Mouse (Mus musculus) limb, embryonic 12.5 days (tissue): ENCODE results near the gene Xlr3a. TPM values are rescaled to one million over a fixed set of nuclear protein-coding genes. Genes with fewer than 3 reads are reported as not detected.
"Not testable (repeated sequence)": the region's sequence is repeated elsewhere in the genome, so short reads cannot be mapped to it uniquely, and the experiment has no call there.

Source experiments
- ATAC-seq: fragments of 200-750 bp; cut with Nextera tagmentation; 2 replicates; pipeline ENCODE4 v1.8.0; 2017; ENCODE audit warnings: low read depth, moderate TSS enrichment; ENCODE audit not compliant: insufficient number of reproducible peaks, insufficient read depth, low FRiP score, low TSS enrichment
- H3K27ac ChIP-seq: fragments of 300-500 bp; sonication (generic); 2 replicates; pipeline ENCODE4 v1.5.1; 2016; ENCODE audit warnings: mild to moderate bottlenecking, moderate library complexity
- H3K27me3 ChIP-seq: fragments of 300-500 bp; sonication (generic); 2 replicates; pipeline ENCODE4 v1.6.1; 2016; ENCODE audit warnings: mild to moderate bottlenecking, moderate library complexity
- H3K36me3 ChIP-seq: fragments of 300-500 bp; sonication (generic); 2 replicates; pipeline ENCODE4 v1.6.1; 2016; ENCODE audit warnings: mild to moderate bottlenecking, moderate library complexity
- H3K4me1 ChIP-seq: fragments of 300-500 bp; sonication (generic); replicated peaks from 2 replicates; pipeline ENCODE4 v1.6.1; 2016
- H3K4me2 ChIP-seq: fragments of 300-500 bp; sonication (generic); 2 replicates; pipeline ENCODE4 v1.6.1; 2016; ENCODE audit warnings: mild to moderate bottlenecking, moderate library complexity
- H3K4me3 ChIP-seq: fragments of 300-500 bp; sonication (generic); replicated peaks from 2 replicates; pipeline ENCODE4 v1.5.1; 2016; ENCODE audit warnings: mild to moderate bottlenecking
- H3K9ac ChIP-seq: fragments of 300-500 bp; sonication (generic); replicated peaks from 2 replicates; pipeline ENCODE4 v1.6.1; 2016; ENCODE audit warnings: mild to moderate bottlenecking, moderate library complexity
- H3K9me3 ChIP-seq: fragments of 300-500 bp; sonication (generic); 2 replicates; pipeline ENCODE4 v1.6.1; 2016; ENCODE audit warnings: mild to moderate bottlenecking, moderate library complexity
- WGBS: fragments of 180-500 bp; shearing (Covaris S2); methylation state at CpG from one replicate; pipeline ENCODE4 v1.1.7; 2016; 5-methylcytosine and 5-hydroxymethylcytosine counted together
- polyA plus RNA-seq: library from polyadenylated mRNA; unstranded; fragments of >200 nt; fragmentation: Nextera tagmentation; extraction: Ambion mirVana; gene quantifications from 2 replicates; pipeline ENCODE4 v1.2.1, GENCODE M21; 2016

Gene Xlr3a
- 3.8 and 5.0 TPM in 2 replicates for polyA plus RNA-seq

DNA sequence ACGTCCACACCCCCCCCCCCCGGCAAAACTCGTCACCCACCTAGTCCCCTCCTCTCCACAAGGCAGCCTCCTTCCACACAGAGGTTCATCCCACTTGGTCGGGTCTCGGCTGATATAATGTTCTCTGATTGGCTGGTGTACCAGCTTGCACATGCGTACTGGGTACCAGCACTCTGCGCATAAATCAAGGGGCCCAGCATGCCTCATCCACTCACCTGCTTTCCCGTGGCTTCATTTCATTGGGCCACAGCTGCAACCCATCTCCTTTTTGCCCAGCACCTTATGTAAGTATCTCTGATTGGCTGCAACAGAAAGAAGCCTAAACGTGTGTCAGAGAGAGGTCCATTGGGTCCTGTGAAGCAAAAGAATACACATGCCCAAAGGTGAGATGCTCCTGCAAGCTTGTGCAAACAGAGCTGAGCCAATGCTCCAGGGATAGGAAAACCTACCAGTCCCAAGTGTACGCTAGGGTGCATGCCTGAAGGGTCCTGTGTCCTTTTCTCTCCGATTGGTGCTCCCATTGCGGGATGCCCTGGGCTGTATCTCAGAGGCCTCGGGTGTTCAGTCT lies at the start of gene Xlr3a:
Gene Xlr3a, minus strand, starts transcription at position 155 of the 568 bp plus-strand sequence.
- not testable (repeated sequence) for H3K9ac ChIP-seq, H3K36me3 ChIP-seq, H3K4me2 ChIP-seq, H3K4me1 ChIP-seq, H3K27me3 ChIP-seq, ATAC-seq, H3K4me3 ChIP-seq, H3K9me3 ChIP-seq, H3K27ac ChIP-seq
- WGBS = 81% methylated on average over 13 of the region's 13 CpGs

DNA sequence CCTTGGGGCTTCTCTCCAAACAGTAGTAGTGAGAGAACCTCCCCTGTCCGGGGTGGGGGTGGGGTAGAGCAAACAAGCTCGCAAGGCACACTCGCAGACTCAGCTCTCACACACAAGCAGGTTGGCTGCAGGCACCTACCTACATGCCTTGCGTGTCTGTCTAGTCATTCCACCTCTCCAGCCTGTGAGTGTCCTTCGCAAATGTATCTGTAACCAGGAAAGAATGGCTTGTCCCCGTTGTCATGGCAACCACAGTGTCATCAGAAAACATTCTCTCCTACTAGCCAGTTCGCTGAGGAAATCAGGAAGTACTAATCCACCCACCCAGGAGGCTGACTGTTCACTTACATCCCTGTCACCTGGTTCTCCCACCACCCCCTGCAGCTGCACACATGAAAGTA lies 46.3 kb upstream of the Xlr3a start:
- not testable (repeated sequence) for H3K9ac ChIP-seq, H3K4me2 ChIP-seq, H3K9me3 ChIP-seq, H3K4me3 ChIP-seq, H3K4me1 ChIP-seq, H3K36me3 ChIP-seq, H3K27ac ChIP-seq, H3K27me3 ChIP-seq, ATAC-seq
- WGBS = no CpG with 5 or more reads among the region's 7 CpGs

DNA sequence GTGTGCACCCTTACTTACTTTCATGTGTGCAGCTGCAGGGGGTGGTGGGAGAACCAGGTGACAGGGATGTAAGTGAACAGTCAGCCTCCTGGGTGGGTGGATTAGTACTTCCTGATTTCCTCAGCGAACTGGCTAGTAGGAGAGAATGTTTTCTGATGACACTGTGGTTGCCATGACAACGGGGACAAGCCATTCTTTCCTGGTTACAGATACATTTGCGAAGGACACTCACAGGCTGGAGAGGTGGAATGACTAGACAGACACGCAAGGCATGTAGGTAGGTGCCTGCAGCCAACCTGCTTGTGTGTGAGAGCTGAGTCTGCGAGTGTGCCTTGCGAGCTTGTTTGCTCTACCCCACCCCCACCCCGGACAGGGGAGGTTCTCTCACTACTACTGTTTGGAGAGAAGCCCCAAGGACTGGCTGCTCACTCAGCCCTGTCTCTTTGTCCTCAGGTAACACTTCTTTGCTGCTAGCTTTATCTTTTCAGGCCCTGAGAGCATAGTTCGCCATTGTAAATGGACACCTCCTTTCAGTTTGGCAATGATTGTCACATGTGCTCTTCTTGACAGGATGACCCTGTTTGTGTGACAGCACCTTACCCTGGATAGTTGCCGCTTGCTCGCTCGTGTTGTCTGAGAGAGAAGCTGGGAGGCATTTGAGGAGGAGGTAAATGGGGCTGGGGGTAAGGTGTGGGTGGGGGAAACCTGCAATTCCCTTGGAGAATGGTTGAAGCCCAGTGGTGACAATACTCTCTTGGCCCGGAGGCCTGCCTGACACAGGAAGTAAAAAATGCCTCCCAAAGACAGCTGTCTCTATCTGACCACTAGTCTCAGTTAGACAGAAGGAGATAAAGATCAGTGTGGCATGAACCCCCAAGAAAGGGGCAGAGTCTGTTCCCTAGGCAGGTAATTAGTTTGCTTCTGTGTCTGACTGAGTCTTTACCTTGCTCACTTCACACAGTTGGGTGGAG lies 26.2 kb upstream of the Xlr3a start:
- not testable (repeated sequence) for H3K4me2 ChIP-seq, H3K27ac ChIP-seq, H3K4me1 ChIP-seq, H3K9ac ChIP-seq, H3K9me3 ChIP-seq, H3K4me3 ChIP-seq, H3K27me3 ChIP-seq, ATAC-seq, H3K36me3 ChIP-seq
- no CpG with 5 or more reads among the region's 12 CpGs for WGBS

- not testable (repeated sequence) for H3K9ac ChIP-seq, H3K27me3 ChIP-seq, H3K4me1 ChIP-seq, H3K27ac ChIP-seq, ATAC-seq, H3K4me2 ChIP-seq, H3K36me3 ChIP-seq, H3K9me3 ChIP-seq, H3K4me3 ChIP-seq
- WGBS = no CpG with 5 or more reads among the region's 7 CpGs
Observed at GRCm38 (mm10) chrX:73116747-73117146, 19.9 kb upstream of the Xlr3a start, which contains the start of gene Gm14685. Gm14685 (plus strand) TSS chrX:73117047.

DNA sequence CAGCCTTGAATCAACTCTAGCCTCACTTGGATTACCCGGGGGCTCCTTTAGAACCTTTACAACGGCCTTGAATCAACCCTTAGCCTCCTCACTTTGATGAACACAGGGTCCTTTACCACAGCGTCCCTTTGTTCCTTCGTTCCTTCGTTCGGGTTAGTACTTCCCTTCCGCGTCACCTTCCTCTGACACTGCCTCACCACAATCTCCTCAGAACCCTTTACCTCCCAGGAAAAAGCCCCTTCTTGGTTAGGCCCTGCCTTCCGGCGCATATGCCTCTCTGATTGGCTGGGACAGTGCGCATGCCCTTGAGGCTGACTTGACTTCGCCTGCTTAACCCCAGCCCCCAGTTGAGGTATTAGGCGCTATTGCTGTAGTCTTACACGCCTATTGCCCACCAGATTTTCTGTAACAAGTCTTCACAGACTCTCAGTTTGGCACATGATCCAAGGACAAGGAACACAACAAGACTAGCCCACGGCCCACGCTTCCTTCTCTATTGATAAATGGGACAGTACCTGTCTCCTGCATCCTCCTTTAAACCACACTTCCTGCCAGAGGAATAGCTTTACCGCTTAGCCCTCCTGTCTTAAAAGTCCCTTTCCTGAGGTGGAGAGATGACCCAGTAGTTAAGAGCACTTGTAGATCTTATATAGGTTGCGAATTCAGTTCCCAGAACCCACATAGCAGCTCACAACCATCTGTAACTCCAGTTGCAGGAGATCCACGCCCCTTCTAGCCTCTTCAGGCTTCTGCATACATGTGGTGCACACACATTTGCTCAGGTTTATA lies 14.4 kb downstream of the Xlr3a start, which contains the start of gene Xlr4a:
Gene Xlr4a, minus strand, starts transcription at position 212 of the 789 bp plus-strand sequence.
- H3K4me1 ChIP-seq, ATAC-seq, H3K27me3 ChIP-seq, H3K27ac ChIP-seq, H3K9me3 ChIP-seq, H3K4me2 ChIP-seq, H3K4me3 ChIP-seq, H3K9ac ChIP-seq, H3K36me3 ChIP-seq: not testable (repeated sequence)
- WGBS = 80% methylated on average over 19 of the region's 19 CpGs

DNA sequence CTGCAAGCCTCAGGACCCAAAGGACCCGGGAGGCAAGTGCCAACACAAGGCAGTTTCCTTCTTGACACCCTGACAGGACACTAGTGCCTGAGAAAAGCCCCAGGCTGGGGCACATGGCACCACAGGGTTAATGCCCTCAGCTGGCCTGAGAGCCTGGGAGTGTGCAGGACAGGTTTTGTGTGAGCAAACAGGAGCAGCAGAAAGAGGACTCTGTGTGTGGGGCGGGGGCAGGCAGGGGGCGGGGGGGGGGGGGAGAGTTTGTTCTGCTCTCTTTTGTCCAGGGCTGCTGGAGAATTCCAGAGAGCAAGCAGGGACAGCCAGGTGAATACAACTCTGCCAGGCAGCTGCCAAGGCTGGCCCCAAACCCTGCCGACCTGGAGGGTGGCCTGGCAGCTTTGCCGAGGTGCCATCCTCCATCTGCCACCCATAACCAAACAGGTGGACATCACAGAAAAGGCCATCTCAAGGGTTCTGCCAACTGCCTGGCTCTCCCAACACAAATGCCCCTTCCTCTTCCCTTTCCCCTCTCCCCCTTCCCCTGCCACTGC lies 30.1 kb downstream of the Xlr3a start:
- 40% methylated on average over 1 of the region's 5 CpGs for WGBS
- not testable (repeated sequence) for H3K4me3 ChIP-seq, H3K9ac ChIP-seq, H3K27ac ChIP-seq, H3K9me3 ChIP-seq, ATAC-seq, H3K36me3 ChIP-seq, H3K4me1 ChIP-seq, H3K4me2 ChIP-seq
- H3K27me3 ChIP-seq = peaks cover 20% of the 10 kb centered on the region

GRCm38 (mm10) chrX:73064415-73064793 lies 32.5 kb downstream of the Xlr3a start, which contains the start of gene Pnma3:
Pnma3 (plus strand) TSS chrX:73064787.
- Histone ChIP-seq H3K4me2 (peak within 1 kb of the TSS; percentile 51), H3K4me3 (peak within 1 kb of the TSS; percentile 26), H3K9me3 (no peaks in the 10 kb centered on the region), H3K27ac (no peak within 1 kb of the TSS), H3K27me3 (peaks cover 20% of the 10 kb centered on the region), H3K36me3 (no peaks in the 10 kb centered on the region), H3K9ac (no peak within 1 kb of the TSS; the same call in 1 of the 2 replicates), H3K4me1 (no peaks in the 10 kb centered on the region)
- WGBS = 33% methylated on average over 7 of the region's 7 CpGs
- ATAC-seq = peak; percentile 37; the same call in 1 of the 2 replicates

- no peaks in the 10 kb centered on the region for H3K9me3 ChIP-seq
- WGBS = 34% methylated on average over 24 of the region's 24 CpGs
- H3K4me3 ChIP-seq = peak overlapping the region; percentile 26
- no peaks in the 10 kb centered on the region for H3K36me3 ChIP-seq
- peaks cover 20% of the 10 kb centered on the region for H3K27me3 ChIP-seq
- H3K4me2 ChIP-seq = peak overlapping the region; percentile 51
- H3K9ac ChIP-seq = no peak overlapping the region; the same call in 1 of the 2 replicates
- no peaks in the 10 kb centered on the region for H3K4me1 ChIP-seq
- H3K27ac ChIP-seq = no peak overlapping the region
- ATAC-seq = peak; percentile 42; the same call in 1 of the 2 replicates
Observed at GRCm38 (mm10) chrX:73063512-73064414, 33.1 kb downstream of the Xlr3a start.

DNA sequence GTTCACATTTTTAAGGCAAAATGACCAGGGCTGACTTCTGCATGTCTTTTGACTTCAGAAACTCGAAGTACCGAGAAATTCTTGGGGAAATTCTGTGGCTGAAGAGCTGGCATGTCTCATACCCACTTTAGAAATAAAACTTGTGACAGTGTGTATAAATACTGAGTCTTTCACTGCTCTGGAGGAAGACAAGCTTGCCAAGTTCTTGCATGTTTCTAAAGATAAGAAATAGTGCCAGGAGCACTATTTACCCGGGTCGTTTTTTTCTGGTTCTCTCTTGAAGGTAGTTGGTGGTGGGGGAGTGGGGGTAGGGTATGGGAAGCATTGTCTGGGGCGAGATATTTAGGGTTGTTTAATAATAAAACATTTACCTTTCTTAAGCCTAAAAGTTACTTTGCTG lies 34.6 kb downstream of the Xlr3a start:
- no peak overlapping the region for H3K4me3 ChIP-seq
- H3K27ac ChIP-seq = no peak overlapping the region
- H3K4me1 ChIP-seq = no peaks in the 10 kb centered on the region
- no peaks in the 10 kb centered on the region for H3K9me3 ChIP-seq
- ATAC-seq = no peak
- H3K9ac ChIP-seq = no peak overlapping the region
- 44% methylated on average over 5 of the region's 5 CpGs for WGBS
- H3K27me3 ChIP-seq = peaks cover 20% of the 10 kb centered on the region
- H3K36me3 ChIP-seq = no peaks in the 10 kb centered on the region
- H3K4me2 ChIP-seq = no peak overlapping the region

- WGBS = 88% methylated on average over 1 of the region's 1 CpGs
- H3K4me2 ChIP-seq = no peak overlapping the region
- H3K9ac ChIP-seq = no peak overlapping the region
- no peak overlapping the region for H3K4me3 ChIP-seq
- ATAC-seq = no peak
- no peaks in the 10 kb centered on the region for H3K36me3 ChIP-seq
- H3K27ac ChIP-seq = no peak overlapping the region
- no peaks in the 10 kb centered on the region for H3K9me3 ChIP-seq
- no peaks in the 10 kb centered on the region for H3K4me1 ChIP-seq
- H3K27me3 ChIP-seq = peaks cover 20% of the 10 kb centered on the region
Observed at GRCm38 (mm10) chrX:73061528-73061927, 35.4 kb downstream of the Xlr3a start.
